Mouse (Mus musculus): ENCODE results near the gene Mdc1.

GRCm38 (mm10) chr17:35869346-35870067 lies 28.2 kb downstream of the Mdc1 start:
- TF ChIP-seq CTCF (IDR thresholded peaks at IDR 0.05; ENCODE audit: extremely low read depth, insufficient read length, insufficient replicate concordance, low read depth, low read length) (no peak), POLR2A (IDR thresholded peaks at IDR 0.05; ENCODE audit: low read depth, low read length) (no peak; the same call in 1 of the 2 replicates)
